Mouse (Mus musculus) mouse embryonic stem cell (cell line): Measurements from ENCODE around the gene Pgam5.

ENCODE experiments used
- in situ Hi-C, 2 experiments: fragments of 300-500 bp; cut with MboI; formaldehyde crosslinking; loops; 1 replicate in 1 of 2; 3 replicates in 1 of 2; pipeline ENCODE4 v1.14.3; 2019 to 2020; ENCODE audit warnings: low sequenced_read_pairs in 2 of 2, low pct_unique_long_range_greater_than_20kb in 1 of 2, mixed read lengths in 1 of 2; ENCODE audit not compliant: unreplicated experiment in 1 of 2

Pgam5 gene

DNA sequence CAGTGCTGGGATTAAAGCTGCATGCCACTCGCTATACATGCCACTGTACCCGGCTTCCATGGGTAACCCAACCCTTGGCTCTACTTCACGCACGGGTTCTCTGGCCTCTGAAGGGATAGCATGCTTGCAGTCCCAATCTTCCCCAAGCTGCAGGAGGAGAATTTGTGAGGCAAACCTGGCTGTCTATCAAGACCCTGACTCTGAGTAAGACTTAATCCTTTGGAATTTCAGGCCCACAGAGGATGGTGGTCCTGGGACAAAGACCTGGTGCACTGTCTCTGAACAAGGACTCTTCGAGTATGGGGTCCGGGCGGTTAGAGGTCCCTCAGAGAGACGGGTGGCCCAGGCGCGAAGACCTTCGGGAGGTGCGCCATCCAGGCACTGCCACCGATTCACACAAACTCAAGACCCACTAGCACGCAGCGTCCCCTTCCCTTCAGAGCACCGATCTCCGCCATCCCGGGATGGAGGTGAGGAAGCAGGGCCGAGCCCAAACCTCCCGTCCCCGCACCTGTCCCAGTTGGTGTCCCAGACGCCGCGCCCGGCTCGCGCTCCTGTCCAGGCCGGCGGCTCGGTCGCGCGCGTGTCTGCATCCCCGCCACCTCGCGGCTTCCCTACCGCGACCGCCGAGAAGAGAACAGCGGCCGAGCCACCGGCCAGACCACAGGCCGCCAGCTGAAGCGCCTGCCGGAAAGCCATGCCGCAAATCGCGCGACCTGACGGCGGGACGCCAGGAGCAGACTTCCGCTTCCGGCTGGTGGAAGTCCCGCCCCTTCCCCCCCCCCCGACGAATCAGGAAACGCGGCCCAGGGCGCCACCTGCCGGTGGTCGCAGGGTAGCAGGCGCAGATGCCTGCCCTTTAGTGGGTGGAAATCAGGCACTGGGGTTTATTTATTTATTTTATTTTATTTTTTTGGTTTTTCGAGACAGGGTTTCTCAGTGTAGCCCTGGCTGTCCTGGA is at the start of gene Pgam5:
Gene Pgam5 (minus strand): TSS at position 773 of the 961 bp plus-strand sequence.
- in situ Hi-C loops: no loop called here

DNA sequence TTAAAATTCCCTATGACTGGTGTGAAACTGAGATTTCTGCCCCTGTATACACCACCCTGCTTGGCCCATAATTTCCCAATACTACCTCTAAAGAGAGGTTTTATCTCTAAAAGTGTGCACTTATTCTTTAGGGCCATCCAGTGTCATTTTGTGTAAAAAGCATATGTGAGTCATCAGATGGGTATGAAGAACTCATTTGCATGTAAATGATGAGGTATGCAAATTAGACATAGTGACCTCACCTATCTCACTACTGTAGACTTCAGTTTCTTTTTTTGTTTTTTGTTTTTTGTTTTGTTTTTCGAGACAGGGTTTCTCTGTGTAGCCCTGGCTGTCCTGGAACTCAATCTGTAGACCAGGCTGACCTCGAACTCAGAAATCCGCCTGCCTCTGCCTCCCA is 43.4 kb upstream of the Pgam5 start:
- in situ Hi-C loops: no loop called here

DNA sequence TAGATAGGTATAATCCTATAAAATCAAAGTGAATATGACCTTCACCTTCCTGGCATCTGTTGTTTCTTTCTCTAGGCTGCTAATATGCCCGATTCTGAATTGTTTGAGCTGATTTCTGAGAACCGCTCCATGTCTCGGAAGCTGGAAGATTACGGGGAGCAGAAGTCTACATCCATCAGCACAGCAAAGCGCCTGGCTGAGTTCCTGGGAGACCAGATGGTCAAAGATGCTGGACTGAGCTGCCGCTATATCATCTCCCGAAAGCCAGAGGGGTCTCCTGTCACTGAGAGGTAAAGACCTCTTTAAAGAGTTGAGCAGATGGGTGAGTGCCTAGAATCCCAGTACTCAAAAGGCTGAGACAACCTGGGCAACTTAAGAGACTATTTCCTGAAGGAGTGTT is 39.1 kb upstream of the Pgam5 start:
- in situ Hi-C loops: no loop called here

DNA sequence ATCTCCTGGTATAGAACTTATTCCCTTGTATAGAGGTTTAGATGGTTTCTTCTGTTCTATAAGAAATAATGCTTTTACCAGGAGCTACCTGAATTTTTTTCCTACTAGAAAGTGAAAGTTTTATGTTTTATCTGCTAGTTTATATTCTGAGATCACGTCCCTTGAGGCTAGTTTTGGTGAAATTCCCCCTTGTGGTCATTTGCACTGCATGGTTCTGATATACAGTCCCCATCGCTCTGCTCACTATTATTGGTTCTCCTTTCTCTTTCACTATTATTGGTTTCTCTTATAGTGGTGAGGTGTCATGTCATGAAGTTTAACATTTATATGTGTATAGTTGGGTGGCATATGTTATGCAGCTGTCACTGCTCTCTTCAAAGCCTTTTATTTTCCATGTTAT is 30.9 kb upstream of the Pgam5 start:
- in situ Hi-C loops: no loop called here

DNA sequence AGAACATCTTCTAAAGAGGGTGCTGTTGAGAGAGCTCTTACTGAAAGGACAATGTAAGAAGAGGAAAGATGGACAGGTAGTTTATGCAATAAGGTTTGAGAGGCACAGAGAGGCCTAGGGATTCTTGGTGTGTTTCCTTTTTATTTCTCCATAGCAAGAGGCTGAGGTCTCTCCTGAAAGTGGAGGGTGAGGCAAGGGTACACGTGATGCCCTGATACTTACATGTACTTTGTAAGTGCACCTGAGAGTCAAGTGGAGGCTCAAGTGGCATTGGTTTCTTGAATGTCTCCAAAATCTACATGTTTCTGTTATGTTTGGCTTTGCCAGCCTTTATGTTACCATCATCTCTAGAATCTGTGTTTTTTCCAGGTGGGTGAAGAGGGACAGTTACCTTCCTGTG is 26.9 kb upstream of the Pgam5 start:
- in situ Hi-C loops: no loop called here

DNA sequence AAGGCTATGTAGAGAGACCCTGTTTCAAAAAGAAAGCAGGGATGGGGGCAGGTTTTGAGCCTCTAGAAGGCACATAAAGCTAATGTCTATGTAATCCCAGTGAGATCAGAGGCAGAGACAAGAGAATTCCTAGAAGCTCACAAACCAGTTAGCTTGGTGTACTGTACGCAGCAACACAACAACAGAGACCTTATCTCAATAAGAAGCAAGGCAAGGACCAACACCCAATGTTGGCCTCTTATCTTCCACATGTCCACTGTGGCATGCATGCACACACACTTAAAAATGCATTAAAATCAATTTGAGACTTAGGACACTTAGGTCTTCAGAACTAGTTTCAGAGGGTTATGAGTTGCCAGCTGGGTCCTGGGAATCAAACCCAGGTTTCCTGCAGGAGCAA is 21.9 kb upstream of the Pgam5 start:
- in situ Hi-C loops: no loop called here

DNA sequence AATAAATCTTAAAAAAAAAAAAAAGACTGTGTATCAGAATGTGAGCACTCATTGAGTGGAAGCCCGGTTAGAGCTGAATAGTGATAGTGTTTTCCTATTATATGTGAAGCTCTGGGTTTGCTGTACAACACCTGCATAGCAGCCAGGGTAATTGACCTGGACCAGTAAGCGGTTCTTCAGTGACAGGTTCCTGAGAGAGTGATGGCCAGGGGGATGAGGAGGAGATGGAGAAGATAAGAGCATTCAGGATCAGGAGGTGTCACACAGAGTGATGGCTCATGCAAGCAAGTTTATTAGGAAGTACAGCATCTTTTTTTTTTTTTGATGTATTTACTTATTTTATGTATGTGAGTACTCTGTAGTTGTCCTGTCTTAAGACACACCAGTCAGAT is 17.4 kb upstream of the Pgam5 start:
- in situ Hi-C loops: no loop called here

DNA sequence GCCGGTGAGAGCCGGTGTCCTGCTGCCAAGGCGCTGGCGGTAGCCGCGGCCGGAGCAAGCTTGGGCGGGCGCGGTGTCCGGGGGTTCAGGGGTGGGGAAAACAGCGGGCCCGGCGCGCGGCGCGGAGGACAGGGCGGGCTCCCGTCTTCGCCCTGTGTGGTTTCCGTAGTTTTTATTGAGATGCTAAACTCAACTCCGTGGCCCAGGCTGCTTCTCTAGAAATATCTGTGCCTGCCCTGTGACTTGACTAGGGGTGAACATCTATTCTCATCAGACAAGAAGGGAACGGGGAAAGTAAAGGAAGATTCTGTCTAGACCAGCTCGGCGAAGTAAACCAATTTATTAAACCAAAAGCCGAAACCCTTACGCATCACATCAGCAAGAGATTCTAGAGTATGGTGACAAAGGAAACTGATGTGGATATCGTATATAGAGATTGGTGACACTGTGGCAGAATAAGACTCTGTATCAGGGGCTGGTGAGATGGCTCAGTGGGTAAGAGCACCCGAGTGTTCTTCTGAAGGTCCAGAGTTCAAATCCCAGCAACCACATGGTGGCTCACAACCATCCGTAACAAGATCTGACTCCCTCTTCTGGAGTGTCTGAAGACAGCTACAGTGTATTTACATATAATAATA is 16.9 kb upstream of the Pgam5 start:
- in situ Hi-C loops: no loop called here

DNA sequence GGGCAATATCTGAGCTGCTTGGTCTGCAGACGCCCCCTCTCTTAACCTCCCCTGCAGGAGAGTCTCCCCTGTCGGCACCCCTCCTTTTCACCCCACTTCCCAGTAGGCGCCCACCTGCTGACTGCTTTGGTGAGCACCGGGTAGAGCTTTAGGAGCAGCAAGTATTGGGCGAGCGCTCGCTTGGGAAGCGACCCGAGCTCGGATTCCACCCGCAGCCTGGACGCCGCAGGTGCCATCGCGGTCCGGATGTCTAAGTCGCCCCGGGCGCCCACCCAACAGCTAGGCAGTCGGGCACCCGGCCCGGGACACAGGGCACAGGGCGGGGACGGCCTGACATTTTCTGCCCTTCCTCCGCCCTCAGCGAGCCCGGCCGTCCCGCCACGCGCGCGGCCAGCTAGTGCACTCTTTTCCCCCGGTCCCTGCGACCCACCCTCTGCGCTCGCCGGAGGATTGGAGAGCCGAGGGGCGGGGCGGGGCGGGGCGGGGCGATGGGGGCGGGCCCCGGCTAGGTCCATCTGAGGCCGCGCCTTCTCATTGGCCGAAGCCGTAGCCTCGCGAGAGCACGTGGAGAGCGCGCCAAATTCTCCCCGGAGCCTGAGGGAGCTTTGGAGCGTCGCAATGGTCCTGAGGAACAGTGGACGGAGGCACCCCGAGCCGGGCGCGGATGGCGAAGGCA is 16.2 kb upstream of the Pgam5 start, which contains the start of the genes Pxmp2 and Pole:
Gene Pxmp2 (minus strand): TSS at position 417 of the 676 bp plus-strand sequence.
Gene Pole (plus strand): TSS at position 537 of the 676 bp plus-strand sequence.
- in situ Hi-C loops: no loop called here

DNA sequence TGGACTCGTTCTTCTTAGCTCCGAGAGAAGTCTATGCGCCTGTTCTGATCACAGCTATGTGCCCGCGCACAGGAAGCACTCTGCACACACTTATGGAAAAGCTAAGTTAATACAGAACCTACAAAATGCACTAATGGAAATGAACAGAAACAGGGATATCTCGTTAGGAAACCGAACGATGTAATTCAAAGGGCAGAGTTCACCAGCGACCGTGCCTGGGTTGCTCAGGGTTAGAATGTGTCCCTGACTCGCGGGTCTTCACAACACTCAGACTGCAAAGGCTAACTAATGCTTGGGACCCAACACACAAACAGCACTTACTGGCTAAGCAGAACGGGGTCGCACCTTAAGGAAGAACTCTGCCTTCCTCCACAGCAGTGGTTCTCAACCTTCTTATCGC is 15.4 kb upstream of the Pgam5 start:
- in situ Hi-C loops: no loop called here

DNA sequence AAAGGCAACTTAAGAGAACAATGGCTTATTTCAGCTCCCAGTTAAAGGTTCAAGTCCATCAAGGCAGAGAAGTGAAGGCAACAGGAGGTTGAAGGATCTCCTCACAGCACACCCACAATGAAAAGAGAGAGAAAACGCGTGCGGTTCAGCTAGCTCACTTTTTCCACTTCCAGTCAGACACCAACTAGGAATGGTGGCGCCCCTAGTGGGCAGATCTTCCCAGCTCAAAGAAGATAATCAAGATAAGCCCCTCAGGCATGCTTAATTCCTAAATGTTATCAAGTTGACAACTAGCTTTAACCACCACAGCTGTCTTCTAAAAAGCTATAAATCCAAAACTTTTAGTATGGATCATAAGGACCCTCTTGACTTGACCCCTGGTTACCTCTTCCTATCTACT is 14.8 kb upstream of the Pgam5 start:
- in situ Hi-C loops: no loop called here

DNA sequence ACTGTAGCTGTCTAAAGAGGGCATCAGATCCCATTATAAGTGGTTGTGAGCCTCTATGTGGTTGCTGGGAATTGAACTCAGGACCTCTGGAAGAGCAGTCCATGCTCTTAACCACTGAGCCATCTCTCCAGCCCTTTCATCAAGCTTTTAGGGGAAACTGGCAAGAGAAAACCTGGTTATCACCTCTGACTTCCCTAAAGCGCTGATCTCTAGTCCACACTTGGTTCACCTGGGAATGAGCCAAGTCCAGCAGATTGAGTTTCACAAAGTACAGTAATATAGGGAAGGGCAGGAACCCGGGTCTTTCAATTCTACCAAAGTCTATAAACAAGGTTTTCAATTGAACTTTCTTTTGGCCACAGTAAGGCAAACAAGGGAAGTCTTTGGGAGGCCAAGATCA is 12.3 kb upstream of the Pgam5 start:
- in situ Hi-C loops: no loop called here

DNA sequence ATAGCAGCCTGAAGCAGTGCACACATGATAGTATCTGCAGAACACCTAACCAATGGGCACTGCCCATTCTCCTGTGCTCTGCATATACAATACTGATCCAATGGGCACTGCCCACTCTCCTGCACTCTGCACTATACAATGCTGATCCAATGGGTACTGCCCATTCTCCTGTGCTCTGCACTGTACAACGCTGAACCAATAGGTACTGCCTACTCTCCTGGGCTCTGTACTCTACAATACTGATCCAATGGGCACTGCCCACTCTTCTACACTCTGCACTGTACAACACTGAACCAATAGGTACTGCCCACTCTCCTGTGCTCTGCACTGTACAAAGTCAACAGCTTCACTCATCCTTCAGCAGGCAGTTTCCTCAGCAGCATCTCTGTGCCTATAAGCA is 7.2 kb upstream of the Pgam5 start:
- in situ Hi-C loops: no loop called here

DNA sequence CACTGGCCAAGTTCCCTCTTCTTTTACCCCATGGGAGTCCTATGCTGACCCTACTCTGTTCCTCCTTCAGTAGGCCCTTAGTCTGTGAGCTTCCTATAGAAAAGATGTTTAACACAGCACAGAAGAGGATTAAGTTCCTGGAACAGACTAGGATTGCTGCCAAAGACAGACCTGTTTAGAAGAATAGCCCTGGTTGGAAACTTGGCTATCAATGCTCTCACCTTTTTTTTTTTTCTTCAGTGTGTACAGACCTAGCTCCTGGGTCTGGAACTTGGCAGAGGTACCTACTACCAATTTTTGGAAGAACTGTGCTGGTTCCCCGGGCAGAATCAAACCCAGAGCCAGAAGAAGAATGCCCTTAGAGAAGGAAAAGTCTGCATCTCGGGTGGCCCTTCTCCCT is 6.7 kb upstream of the Pgam5 start:
- in situ Hi-C loops: no loop called here

DNA sequence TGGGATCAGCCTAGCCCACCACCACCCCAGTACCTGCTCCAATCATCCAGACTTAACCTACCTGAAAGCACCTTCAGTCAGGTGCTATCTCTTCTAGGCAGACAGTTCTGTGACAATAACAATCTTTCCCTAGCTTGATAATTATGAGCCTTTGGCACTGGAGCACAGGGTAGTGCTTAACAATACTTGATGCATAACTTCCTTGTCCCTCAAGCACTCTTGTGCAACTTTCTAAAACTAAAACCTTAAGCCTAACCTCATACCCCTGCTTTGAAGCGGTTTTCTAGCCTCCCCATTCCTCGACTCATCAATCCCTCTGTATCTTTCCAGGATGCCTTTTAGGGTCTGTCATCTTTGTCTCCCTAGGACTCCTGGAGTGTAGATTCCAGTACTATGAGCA is 5.1 kb upstream of the Pgam5 start:
- in situ Hi-C loops: no loop called here

DNA sequence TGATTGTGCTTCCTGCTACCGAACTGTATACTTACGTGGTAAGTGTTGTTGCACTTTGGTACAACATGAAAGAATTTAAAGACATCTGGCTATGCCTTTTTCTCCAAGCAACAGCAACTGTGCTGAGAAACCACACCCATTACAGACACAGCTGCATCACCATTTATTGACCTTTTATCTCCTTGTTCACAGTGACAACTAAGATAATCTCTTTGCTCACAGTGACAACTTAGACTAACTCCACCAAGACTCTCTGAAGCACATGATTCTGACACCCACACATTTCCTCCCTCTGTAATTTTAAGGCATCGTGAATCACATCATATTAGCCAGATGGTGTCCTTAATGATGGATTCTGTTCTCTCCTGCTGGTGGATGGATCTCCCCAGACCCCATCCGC is 4.4 kb upstream of the Pgam5 start:
- in situ Hi-C loops: no loop called here

DNA sequence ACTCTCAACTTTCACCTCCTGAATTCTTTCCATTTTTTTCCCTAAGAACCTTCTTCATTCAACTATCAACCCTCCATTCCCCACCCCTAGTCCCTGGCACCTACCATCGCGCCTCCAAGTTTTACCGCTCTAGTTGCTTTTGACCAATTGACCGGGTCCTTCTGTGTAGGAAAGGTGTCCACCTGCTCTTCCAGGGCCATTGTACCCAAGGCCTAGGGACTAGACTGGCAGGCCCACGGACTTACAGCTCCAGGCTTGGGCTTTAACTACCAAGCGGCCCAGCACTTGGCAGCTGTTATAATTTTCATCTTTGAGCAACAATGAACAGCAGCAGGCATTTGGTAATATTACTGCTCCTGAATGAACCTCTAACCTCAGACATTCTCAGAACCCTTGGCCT is 529 bp upstream of the Pgam5 start:
- in situ Hi-C loops: no loop called here

DNA sequence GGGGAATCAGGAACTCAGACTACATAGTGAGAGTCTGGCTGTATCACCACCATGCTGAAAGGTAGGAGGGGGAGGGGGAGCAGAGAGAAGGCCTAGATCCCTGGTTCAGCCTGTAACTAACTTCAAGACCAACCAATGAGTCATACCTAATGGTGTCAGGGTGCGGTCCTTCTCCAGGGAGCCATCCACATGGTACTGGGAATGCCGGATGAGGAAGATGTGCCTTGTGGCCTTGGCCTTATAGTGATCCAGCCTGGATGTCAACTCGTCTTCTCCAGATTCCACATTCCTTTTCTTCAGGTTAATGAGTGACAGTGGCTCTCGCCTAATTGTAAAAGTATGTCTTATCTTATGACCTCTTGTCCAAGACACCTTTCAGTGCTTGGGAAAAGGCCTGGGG is 2.8 kb downstream of the Pgam5 start:
- in situ Hi-C loops: no loop called here

DNA sequence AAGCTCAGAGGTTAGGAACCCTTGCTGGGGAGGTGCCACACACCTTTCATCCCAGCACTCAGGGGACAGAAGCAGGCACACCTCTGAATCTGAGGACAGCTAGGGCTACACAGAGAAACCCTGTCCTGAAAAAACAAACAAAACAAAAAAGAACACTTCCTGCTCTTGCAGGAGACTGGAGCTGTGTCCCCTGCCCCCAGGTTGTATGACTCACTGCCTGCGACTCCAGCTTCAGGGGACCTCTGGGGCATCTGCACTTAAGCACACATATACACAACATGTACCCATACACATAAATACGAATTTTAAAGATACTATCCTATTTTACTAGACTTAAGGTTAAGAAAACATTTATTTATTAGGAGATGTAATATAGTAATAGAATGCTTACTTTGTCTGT is 25.6 kb downstream of the Pgam5 start:
- in situ Hi-C loops: no loop called here
